Mouse (Mus musculus): ENCODE data around the gene Trim8. TPM values are rescaled to one million over a fixed set of nuclear protein-coding genes. Genes with fewer than 3 reads are reported as not detected.

The Trim8 gene
- polyA plus RNA-seq (2015; fragmentation: Nextera tagmentation; extraction: Ambion mirVana): 13.6 and 14.2 TPM in 2 replicates

- peaks cover 39% of the 10 kb centered on the region for H3K4me1 ChIP-seq
- under 1% methylated on average over 57 of the region's 64 CpGs for WGBS
- no peak for ATAC-seq (ENCODE audit: low FRiP score, low read depth)
Measured at GRCm38 (mm10) chr19:46501401-46502068, at the start of gene Trim8. Gene Trim8, plus strand, starts transcription at chr19:46501702.

GRCm38 (mm10) chr19:46452052-46452827, 49.3 kb upstream of the Trim8 start:
- peaks cover 58% of the 10 kb centered on the region for H3K36me3 ChIP-seq
- no peak overlapping the region for H3K27ac ChIP-seq
- H3K27me3 ChIP-seq: no peaks in the 10 kb centered on the region
- no peak for ATAC-seq (ENCODE audit: low FRiP score, low read depth)
- no peak overlapping the region for H3K4me2 ChIP-seq (replicated peaks)
- 45% methylated on average over 10 of the region's 10 CpGs for WGBS
- H3K9me3 ChIP-seq: no peaks in the 10 kb centered on the region
- H3K9ac ChIP-seq: no peak overlapping the region
- H3K4me3 ChIP-seq: no peak overlapping the region
- H3K4me1 ChIP-seq: peaks cover 31% of the 10 kb centered on the region

More at GRCm38 (mm10) chr19:46501401-46502068, at the start of gene Trim8:
- H3K27ac ChIP-seq: peak within 1 kb of the TSS; percentile 98
- H3K9ac ChIP-seq: peak within 1 kb of the TSS; percentile 96
- peaks cover 13% of the 10 kb centered on the region for H3K36me3 ChIP-seq
- H3K9me3 ChIP-seq: no peaks in the 10 kb centered on the region
- H3K27me3 ChIP-seq: no peaks in the 10 kb centered on the region
- H3K4me3 ChIP-seq: peak within 1 kb of the TSS; percentile 92
- H3K4me2 ChIP-seq (replicated peaks): peak within 1 kb of the TSS; percentile 99

DNA sequence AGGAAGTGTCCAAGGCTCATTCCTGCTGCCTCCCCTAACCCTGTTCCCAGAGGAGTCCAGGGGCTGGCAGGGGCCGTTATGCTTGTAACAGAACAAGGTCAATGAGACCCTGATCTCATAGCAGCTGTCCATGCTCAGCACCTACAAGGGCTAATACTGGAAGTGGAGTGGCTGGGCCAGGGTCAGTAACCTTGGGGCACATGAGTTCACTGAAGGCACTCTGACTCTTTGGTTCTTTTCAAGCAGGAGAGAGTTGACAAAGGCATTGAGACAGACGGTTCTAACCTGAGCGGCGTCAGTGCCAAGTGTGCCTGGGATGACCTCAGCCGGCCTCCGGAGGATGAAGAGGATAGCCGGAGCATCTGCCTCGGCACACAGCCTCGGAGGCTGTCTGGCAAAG, 48.6 kb upstream of the Trim8 start:
- H3K9ac ChIP-seq: no peak overlapping the region
- H3K27me3 ChIP-seq: no peaks in the 10 kb centered on the region
- no peak for ATAC-seq (ENCODE audit: low FRiP score, low read depth)
- H3K4me1 ChIP-seq: peaks cover 24% of the 10 kb centered on the region
- no peak overlapping the region for H3K27ac ChIP-seq
- peaks cover 65% of the 10 kb centered on the region for H3K36me3 ChIP-seq
- H3K9me3 ChIP-seq: no peaks in the 10 kb centered on the region
- no peak overlapping the region for H3K4me3 ChIP-seq
- H3K4me2 ChIP-seq (replicated peaks): no peak overlapping the region
- WGBS: 88% methylated on average over 9 of the region's 9 CpGs

- ATAC-seq (ENCODE audit: low FRiP score, low read depth): no peak
- Histone ChIP-seq H3K4me1 (peaks cover 14% of the 10 kb centered on the region; the same call in 1 of the 2 replicates), H3K9me3 (no peaks in the 10 kb centered on the region), H3K4me2 (replicated peaks) (no peak overlapping the region), H3K9ac (peak overlapping the region; percentile 25; the same call in 1 of the 2 replicates), H3K4me3 (no peak overlapping the region), H3K27ac (peak overlapping the region; percentile 44; the same call in 1 of the 2 replicates), H3K36me3 (peaks cover 79% of the 10 kb centered on the region), H3K27me3 (no peaks in the 10 kb centered on the region)
- WGBS: 60% methylated on average over 20 of the region's 20 CpGs
Measured at GRCm38 (mm10) chr19:46454126-46454880, 47.2 kb upstream of the Trim8 start.

DNA sequence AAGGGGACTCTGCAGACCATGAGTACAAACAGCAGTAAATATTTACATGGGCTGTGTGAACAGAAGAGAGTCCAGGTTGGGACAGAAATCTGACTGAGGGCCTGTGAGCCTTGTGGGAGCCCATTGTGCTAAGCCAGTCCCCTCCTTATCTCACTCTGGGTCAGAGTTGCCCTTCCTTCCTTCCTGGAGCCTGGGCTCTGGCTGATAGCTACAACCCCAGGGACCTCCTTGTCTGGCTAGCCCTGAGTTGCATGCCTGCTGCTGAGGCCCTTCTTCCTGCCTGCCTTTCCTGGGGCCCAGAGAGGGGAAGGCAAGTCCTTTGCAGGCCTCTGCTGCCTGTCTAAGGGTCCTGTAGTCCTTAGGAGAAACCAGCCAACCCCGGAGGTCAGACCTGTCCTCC, 46.5 kb upstream of the Trim8 start:
- Histone ChIP-seq H3K27me3 (no peaks in the 10 kb centered on the region), H3K27ac (peak overlapping the region; percentile 44; the same call in 1 of the 2 replicates), H3K4me2 (replicated peaks) (no peak overlapping the region), H3K9me3 (no peaks in the 10 kb centered on the region), H3K36me3 (peaks cover 84% of the 10 kb centered on the region), H3K4me1 (peaks cover 11% of the 10 kb centered on the region; the same call in 1 of the 2 replicates), H3K9ac (peak overlapping the region; percentile 25; the same call in 1 of the 2 replicates), H3K4me3 (no peak overlapping the region)
- ATAC-seq (ENCODE audit: low FRiP score, low read depth): no peak
- WGBS: 65% methylated on average over 1 of the region's 1 CpGs

DNA sequence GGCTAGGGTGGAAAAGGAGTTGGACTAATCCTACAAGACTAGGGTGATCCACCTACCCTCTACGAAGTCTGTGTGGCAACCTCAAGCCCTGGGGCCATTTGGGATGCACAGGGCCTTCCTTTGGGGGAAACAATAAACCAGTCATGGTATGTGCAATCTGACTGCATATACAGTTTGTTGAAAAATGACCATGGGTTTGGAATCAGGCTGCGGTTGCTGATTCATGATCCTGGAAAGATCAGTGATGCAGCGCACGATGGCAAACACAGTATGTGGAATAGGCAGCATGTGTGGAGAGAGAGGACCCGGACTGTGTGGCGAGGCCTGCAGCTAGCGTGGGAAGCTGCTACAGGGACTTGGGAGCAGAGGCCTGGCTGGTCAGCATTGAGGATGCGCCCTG, 45.9 kb upstream of the Trim8 start:
- peak overlapping the region; percentile 39; the same call in 1 of the 2 replicates for H3K27ac ChIP-seq
- no peak for ATAC-seq (ENCODE audit: low FRiP score, low read depth)
- no peak overlapping the region for H3K9ac ChIP-seq
- no peaks in the 10 kb centered on the region for H3K9me3 ChIP-seq
- H3K27me3 ChIP-seq: no peaks in the 10 kb centered on the region
- peaks cover 88% of the 10 kb centered on the region for H3K36me3 ChIP-seq
- no peak overlapping the region for H3K4me3 ChIP-seq
- H3K4me1 ChIP-seq: peaks cover 9% of the 10 kb centered on the region; the same call in 1 of the 2 replicates
- 92% methylated on average over 8 of the region's 8 CpGs for WGBS
- no peak overlapping the region for H3K4me2 ChIP-seq (replicated peaks)

- ATAC-seq (ENCODE audit: low FRiP score, low read depth): no peak
Measured at GRCm38 (mm10) chr19:46456018-46456735, 45.3 kb upstream of the Trim8 start.

DNA sequence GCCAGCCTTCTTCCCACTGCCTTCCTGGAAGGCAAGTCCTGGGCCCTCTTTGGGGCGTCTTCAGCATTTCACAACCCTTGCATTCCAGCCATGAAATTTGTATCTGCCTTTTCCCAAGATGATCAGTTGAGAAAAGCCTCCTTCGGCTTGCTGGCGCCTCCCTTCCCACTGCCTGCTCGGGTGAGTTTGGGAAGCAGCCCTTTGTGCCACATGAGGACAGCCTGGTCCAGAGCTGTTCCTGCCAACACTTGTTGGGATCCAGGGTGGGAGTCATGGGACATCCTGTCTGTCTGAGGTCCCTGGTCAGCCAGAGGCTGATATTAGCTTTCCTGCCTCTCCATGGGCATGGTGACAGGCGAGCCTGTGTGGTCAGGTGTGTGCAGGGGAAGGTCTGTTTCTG, 43.7 kb upstream of the Trim8 start:
- H3K4me1 ChIP-seq: peaks cover 9% of the 10 kb centered on the region; the same call in 1 of the 2 replicates
- H3K9me3 ChIP-seq: no peaks in the 10 kb centered on the region
- no peaks in the 10 kb centered on the region for H3K27me3 ChIP-seq
- H3K4me2 ChIP-seq (replicated peaks): no peak overlapping the region
- no peak for ATAC-seq (ENCODE audit: low FRiP score, low read depth)
- WGBS: 88% methylated on average over 5 of the region's 5 CpGs
- H3K9ac ChIP-seq: no peak overlapping the region
- peaks cover 93% of the 10 kb centered on the region for H3K36me3 ChIP-seq
- H3K4me3 ChIP-seq: no peak overlapping the region
- H3K27ac ChIP-seq: no peak overlapping the region

More at GRCm38 (mm10) chr19:46456018-46456735, 45.3 kb upstream of the Trim8 start:
- 85% methylated on average over 5 of the region's 5 CpGs for WGBS
- Histone ChIP-seq H3K27ac (peak overlapping the region; percentile 39; the same call in 1 of the 2 replicates), H3K4me1 (peaks cover 9% of the 10 kb centered on the region; the same call in 1 of the 2 replicates), H3K9ac (no peak overlapping the region), H3K36me3 (peaks cover 88% of the 10 kb centered on the region), H3K4me2 (replicated peaks) (no peak overlapping the region), H3K9me3 (no peaks in the 10 kb centered on the region), H3K27me3 (no peaks in the 10 kb centered on the region), H3K4me3 (no peak overlapping the region)

DNA sequence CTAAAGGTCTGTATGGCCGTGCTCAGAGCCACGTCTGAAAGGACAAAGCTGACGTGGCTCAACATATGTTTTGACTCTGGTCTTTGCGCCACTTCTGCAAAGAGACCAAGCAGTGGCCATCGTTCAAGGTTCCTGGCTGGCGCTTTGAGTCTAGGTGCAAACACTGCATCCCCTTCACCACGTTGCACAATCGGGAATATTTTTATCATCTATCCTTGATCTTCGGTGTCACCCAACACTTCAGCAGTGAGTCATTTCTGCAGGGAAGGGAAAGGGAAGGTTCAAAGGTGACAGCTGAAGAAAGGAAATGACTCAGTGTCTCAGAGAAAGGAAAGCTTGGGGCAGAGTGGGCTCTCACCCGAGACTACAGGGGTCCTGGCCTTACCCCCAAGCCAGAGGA, 42.2 kb upstream of the Trim8 start:
- no peak overlapping the region for H3K9ac ChIP-seq
- H3K27ac ChIP-seq: no peak overlapping the region
- H3K36me3 ChIP-seq: peaks cover 87% of the 10 kb centered on the region
- no peak overlapping the region for H3K4me2 ChIP-seq (replicated peaks)
- H3K4me3 ChIP-seq: no peak overlapping the region
- 83% methylated on average over 10 of the region's 10 CpGs for WGBS
- H3K4me1 ChIP-seq: peaks cover 9% of the 10 kb centered on the region; the same call in 1 of the 2 replicates
- H3K27me3 ChIP-seq: no peaks in the 10 kb centered on the region
- ATAC-seq (ENCODE audit: low FRiP score, low read depth): no peak
- H3K9me3 ChIP-seq: no peaks in the 10 kb centered on the region; the same call in 1 of the 2 replicates

DNA sequence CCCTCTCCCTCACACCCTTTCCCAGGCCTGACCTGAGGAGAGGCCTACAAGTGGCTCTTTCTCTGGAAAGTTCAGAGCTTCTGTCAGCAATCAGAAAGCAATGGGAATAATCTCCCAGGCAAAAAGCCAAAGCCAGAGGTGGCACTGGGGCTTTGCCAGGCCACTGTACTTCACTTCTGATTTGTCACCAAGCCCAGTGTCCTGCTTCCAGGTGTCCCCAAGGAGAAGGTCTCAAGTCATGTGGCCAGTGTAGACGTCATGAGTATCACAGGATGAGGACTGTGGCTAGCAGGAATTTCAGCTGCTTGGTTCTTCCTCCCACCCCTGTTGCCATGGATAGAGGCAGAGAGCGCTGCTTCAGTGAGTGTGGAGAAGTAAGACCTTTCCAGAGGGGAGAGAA, 41.6 kb upstream of the Trim8 start:
- Histone ChIP-seq H3K27ac (no peak overlapping the region), H3K36me3 (peaks cover 80% of the 10 kb centered on the region), H3K9me3 (no peaks in the 10 kb centered on the region; the same call in 1 of the 2 replicates), H3K4me2 (replicated peaks) (no peak overlapping the region), H3K9ac (no peak overlapping the region), H3K27me3 (no peaks in the 10 kb centered on the region), H3K4me3 (no peak overlapping the region), H3K4me1 (peaks cover 4% of the 10 kb centered on the region; the same call in 1 of the 2 replicates)
- WGBS: 82% methylated on average over 2 of the region's 2 CpGs
- ATAC-seq (ENCODE audit: low FRiP score, low read depth): no peak

DNA sequence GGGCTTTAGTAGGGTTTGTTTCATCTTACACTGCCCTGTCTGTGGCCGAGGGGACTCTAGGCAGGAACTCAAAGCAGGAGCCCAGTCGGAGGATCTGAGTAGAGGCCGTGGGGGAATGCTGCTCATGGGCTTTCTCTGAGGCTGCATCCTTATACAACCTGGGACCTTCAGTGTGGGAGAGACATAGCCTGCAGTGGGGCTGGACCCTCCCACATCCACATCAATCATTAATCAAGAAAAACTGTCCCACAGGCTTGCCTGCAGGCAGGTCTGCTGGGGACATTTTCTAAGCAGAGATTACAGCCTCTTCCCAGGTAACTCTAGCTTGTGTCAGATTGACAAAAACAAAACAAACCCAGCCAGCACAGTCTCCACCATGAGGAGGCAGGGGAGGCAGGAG, 38.9 kb upstream of the Trim8 start:
- Histone ChIP-seq H3K4me2 (replicated peaks) (no peak overlapping the region), H3K4me1 (no peaks in the 10 kb centered on the region), H3K9ac (no peak overlapping the region), H3K27ac (no peak overlapping the region), H3K4me3 (no peak overlapping the region), H3K9me3 (no peaks in the 10 kb centered on the region; the same call in 1 of the 2 replicates), H3K27me3 (no peaks in the 10 kb centered on the region), H3K36me3 (peaks cover 61% of the 10 kb centered on the region)
- ATAC-seq (ENCODE audit: low FRiP score, low read depth): no peak
- WGBS: 73% methylated on average over 3 of the region's 3 CpGs

Data from limb, embryonic 13.5 days (tissue).